Mouse (Mus musculus) telencephalon, adult 2 months (tissue): ENCODE measurements around the gene Inpp5a.

Experiments
- DNase-seq: peaks from one replicate; pipeline ENCODE4 v3.0.0-alpha.2; 2011; ENCODE audit warnings: low read depth, low spot score

The Inpp5a gene

DNA sequence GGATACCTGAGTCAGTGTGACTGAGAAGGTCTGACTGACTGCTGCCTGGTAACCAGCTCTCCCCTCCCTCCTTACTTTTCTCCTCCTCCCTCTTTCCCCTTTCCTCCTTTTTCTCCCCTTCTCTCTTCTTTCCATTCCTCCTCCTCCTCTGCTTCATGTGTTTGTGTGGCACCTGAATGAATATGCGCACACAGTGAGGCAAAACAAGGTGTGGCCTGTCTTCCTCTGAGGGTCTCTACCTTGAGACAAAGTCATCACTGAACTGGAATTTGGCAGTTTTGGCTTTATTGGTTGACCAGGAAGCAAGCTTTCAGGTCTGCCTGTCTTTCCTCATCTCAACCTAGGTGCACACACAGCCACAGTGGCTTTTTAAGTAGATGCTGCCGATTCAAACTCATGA, 147.9 kb downstream of the Inpp5a start:
- DNase-seq, result no peak

DNA sequence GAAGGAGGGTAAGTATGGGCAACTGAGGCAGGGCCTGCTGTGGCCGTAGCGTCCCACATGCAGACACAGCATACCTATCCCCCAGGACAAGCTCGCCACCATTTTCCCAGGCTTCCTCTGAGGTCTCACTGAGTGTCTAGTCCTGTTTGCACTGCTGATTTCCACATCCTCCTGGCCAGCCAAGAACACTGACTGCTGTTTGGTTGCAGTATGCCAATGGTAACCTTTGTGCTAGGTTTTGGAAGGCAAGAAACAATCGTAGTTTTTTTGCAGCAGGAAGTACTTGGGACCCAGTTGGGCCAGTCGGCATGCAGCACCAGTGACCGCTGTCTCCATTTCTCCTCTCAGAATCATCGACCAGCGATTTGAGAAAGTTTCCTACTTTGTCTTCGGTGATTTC, 148.9 kb downstream of the Inpp5a start:
- no peak for DNase-seq

- DNase-seq, result peak; percentile 44
Observed at GRCm38 (mm10) chr7:139538541-139538940, 149.6 kb downstream of the Inpp5a start.

DNA sequence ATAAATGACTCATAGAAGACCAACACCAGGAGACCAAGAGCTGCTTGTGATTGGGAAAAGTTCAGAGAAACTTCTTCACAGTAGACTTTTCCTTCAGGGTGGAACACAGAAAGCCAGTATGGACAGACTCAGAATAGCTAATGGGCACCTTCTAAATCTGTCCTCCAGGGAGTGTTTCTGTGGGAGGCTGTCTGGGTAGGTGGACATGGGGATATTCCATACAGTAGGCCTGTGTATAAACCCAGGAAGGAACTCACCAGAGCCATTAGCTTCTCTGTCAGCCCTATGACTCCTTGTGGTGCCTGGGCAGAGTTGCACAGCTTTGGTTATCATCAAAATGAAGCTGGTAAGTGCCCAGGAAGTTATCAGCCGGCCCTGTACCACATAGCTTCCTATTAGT, 151.7 kb downstream of the Inpp5a start:
- DNase-seq, result peak; percentile 33

- DNase-seq, result no peak
Observed at GRCm38 (mm10) chr7:139541422-139541821, 152.5 kb downstream of the Inpp5a start.

DNA sequence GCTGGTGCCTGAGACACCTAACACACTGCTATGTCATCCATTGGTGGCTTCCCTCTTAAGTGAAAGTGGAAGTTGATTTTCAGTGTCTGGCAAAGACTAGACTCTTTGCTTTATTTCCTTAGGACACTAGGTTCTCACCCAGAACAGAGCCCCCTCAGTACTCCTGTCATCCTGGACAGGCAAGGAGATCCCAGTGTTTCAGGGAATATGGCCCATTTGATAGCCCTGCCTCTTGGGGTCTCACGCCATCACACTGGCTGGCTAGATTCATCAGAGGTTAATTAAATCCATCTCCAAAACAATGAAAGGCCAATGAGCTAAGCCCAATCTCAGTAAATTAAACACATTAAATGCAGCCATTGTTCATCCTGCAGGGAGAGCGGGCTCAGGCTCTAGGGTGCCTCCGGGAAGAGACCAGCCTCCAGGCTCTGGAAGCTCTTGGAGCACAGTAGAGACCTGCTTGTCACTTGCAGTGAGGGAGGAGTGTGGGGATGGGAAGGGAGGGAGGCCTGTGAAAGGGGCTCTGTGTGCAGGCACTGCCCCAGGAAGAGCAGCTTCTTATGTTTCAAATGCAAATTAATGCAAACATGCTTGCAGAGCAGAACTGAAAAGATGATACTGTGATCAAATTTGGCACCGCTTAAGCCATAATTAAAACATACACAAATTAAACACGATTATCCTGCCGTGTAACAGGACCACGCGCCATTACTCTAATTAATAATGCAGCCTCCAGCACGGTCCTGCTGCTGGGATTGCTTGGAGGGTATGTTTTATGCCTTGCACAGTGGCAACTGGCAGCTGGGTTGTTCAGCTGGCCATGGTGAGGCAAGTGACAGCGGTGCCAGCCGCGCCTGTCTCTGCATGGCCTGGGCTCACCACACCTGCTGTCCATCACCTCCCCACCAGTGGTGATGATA, 156.1 kb downstream of the Inpp5a start:
- DNase-seq, result peak; percentile 79

- DNase-seq, result no peak
Observed at GRCm38 (mm10) chr7:139547325-139547724, 158.4 kb downstream of the Inpp5a start.

GRCm38 (mm10) chr7:139550086-139550783, 161.3 kb downstream of the Inpp5a start:
- DNase-seq, result no peak

GRCm38 (mm10) chr7:139551519-139551918, 162.6 kb downstream of the Inpp5a start:
- no peak for DNase-seq

DNA sequence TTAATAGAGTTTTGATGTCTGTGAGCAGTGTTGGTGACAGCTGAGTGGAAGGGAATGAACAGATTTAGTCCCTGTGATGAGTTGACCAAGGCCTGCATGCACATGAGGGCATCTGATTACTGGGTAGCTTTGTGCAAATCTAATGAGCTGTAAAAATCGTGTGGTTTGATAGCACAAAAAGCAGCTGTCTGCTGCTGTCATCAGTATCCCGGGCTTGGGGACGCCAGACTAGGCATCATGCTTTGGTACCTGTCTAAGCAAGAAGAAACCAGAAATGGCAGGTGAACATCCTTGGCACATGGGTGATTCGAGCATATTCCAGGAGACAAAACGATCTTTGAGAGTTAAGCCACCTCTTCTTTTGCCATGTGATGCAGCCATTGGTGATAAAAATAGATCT, 167.4 kb downstream of the Inpp5a start:
- no peak for DNase-seq

DNA sequence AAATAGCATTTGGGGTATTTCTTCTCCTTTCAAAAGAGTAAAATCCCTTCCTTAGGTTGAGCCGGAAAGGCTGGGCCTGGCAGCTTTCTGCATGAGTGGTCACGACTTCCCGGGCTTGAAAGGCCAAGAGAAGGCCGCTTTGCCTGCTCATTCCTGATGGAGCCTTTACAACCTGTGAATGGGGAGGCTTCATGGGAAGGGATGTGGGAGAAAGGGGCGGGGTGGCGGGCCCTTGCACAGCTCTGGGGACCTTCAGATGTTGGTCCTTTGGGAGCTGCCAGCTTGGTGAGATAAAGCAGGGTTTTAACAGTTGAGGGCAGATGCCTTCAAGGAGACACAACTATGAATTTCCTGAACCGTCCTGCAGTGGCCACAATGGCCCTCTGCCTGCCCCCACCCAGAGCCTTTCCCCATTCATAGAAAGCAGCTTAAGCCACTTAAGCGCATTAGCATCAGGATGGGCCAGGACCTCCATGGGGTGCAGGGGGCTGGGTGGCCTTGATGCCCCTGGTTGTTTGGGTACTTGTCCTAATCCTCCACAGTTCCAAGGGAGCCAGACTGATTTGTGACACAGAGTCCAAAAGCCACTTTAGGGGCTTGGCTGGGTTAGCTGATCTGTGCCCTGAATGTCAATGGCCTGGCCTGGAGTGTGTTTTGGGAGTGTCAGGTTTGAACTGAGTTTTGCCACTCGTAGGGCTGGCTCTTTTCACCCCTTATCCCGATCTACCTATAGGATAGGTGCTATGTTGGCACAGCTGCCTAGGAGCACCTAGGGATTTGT, 168.0 kb downstream of the Inpp5a start:
- no peak for DNase-seq

- no peak for DNase-seq
Observed at GRCm38 (mm10) chr7:139559659-139560058, 170.8 kb downstream of the Inpp5a start.

GRCm38 (mm10) chr7:139563425-139563824, 174.5 kb downstream of the Inpp5a start:
- DNase-seq, result no peak

DNA sequence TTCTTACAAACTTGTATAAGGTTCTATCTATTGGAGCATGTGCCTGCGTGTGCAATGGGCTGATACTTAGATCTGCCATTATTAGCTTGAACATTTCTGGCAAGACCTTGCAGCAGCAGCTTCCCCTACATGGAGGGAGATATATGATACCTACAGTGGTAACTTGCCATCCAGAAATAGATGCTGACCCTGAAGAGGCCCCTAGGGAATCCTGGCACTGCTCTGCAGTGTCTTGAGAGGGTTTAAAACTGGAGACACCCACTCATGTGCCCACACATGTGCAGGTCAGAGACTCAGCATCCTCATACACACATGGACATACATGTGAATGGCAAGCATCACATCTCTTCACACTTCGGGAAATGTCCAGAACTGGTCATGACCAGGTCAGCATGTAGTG, 175.3 kb downstream of the Inpp5a start:
- DNase-seq, result no peak

DNA sequence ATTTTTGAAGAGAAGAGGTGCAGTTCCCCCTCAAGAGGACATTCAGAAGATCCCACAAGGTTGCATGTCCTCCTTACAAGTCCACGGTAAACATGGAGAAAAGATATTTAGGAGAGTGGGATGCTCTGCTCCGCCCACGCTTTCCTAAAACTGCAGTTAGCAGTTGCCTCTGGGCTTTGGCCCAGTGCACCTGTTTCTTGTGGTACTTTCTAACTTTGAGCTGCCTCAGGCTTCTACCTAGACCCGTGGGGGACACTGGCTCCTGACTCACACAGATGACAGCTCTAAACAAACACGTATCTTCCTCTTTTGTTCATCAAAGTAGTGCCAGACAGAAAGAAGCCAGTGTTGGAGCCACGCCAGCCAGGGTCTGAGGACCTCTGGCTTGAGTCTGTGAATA, 177.1 kb downstream of the Inpp5a start:
- no peak for DNase-seq

GRCm38 (mm10) chr7:139566533-139566932, 177.6 kb downstream of the Inpp5a start:
- no peak for DNase-seq

DNA sequence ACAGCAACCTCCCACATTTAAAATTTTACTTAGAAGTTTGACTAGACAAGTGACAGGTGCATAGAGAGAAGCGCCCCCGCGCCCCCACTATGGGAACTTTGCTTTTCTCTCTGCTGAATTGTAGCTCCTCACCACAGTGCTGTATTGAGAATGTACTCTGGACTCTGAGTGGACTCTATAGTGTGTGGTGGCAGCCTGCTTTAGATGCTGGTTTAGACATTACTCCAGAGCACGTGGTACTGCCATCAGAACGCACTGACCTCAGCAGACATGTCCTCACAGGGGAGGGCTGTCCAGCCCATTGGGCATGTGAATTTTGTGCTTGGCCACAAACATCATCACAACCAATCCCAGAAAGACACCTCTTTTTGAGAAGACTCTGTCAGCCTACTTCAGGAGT, 181.9 kb downstream of the Inpp5a start:
- DNase-seq, result no peak

DNA sequence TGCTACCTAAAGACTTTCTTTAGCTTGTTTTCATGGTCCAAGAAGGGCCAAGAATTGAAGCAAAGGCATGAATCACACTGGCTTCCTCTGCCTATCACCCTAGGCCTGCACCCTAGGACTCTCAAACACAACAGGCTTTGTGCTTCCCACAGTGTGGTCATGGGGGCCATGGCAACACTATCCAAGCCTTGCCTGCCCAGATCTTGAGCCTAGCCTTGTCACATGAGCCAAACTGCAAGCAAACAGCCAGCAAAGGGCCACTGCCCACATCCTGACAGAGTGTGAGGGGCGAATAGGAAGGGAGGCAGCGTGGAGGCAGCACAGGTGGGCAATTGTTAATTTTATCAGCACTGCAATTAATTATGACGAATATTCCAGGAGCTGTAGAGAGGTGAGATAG, 183.8 kb downstream of the Inpp5a start:
- peak; percentile 31 for DNase-seq

DNA sequence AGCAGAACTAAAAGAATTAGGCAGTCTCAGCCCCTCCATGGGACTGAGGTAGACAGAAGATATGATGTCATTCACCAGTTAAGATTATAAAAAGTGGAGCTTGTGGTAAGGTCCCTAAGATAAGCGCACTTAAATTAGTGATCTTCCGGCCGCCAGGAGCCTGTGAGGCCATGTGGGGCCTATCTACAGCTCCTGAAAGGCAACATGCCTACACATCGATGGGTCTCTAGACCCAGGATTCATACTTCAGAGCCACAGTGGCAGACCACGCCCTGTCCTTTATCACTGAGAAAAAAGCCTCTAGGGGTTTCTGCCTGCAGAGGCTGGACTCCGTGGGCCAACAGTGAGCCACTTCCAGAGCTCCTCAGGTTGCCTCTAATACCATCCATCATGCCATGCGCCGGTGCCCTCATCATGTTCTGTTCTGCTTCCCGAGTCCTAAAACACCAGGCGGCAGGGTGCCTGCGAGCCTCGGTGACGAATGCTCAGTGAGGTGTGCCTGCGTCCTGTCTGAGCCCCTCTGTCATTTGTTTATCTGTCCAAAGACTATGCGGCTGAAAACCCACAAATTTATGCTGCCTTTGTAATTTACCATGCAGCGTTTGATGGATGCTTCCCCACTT, 187.3 kb downstream of the Inpp5a start:
- no peak for DNase-seq

DNA sequence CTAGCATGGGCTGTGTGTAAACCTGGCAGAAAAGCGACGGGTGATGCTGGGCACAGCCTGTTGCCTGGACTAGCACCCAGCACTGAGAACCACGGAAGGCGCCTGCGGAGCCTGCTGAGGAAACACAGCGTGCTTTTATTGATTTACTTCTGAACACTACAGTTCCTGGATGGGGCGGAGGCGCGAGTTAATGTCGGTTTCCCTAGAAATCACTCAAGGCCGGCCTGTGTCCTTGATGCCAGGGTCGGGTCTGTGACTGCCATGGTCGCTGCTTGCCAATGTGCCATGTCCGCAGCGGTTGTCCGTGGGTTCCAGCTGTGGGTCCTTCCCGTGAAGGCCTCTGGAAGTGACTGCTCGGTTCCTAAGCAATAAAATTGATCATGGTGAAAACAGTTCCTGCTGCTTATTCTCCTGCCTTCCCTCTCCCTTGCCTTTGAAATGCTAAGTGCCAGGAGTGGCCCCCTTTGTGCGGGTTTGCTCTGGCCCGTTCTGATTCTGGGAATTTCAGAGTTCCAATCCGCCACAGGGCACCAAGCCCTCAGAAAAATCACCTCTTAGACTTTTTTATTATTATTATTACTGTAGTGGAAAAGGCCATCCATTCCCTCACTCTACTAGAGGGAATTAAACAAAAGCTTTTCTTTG, 190.5 kb downstream of the Inpp5a start:
- DNase-seq, result no peak
